Mouse (Mus musculus): ENCODE data around the gene Cavin1.

Cavin1 gene

DNA sequence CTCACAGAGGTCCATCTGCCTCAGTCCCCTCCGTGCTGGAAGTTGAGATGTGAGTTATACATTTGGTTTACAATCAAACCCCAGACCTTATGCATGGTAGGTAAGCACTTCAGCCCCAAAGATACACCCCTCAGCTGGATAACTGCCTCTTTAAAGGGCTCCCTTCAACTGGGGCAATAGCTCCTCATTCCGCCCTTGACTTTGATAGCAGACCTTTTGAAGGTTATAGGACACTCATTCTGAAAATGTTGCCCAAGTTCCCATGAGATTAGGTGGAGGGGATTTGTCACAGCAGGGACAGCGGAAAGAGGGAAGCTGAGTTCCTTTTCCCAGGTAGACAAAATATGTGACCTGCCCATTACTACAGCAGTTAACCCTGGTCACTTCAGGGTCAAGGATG lies 10.5 kb upstream of the Cavin1 start:
- no peak for DNase-seq (ENCODE audit: low read depth, low spot score)

- DNase-seq (ENCODE audit: low read depth, low spot score): no peak
Observed at GRCm38 (mm10) chr11:100980438-100980837, 9.8 kb upstream of the Cavin1 start.

- no peak for DNase-seq (ENCODE audit: low read depth, low spot score)
Observed at GRCm38 (mm10) chr11:100979887-100980286, 9.2 kb upstream of the Cavin1 start.

DNA sequence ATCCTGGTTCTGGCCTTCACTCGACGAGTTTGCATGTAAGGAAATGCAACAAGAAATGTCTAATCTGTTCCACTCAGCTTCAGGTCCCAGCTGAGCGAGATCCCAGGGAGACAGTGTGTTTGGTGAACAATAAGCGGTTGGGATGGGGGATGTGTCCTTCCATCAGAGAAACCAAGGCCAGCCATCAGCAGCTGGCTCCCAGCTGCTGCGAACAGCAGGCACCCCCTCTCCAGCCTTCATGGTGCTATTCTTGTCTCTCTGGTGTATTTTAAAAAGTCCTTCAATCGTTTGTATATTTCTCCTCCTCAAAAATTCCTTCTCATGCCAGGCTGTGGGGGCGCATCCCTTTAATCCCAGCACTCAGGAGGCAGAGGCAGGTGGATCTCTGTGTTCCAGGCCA lies 4.6 kb upstream of the Cavin1 start:
- no peak for DNase-seq (ENCODE audit: low read depth, low spot score)

DNA sequence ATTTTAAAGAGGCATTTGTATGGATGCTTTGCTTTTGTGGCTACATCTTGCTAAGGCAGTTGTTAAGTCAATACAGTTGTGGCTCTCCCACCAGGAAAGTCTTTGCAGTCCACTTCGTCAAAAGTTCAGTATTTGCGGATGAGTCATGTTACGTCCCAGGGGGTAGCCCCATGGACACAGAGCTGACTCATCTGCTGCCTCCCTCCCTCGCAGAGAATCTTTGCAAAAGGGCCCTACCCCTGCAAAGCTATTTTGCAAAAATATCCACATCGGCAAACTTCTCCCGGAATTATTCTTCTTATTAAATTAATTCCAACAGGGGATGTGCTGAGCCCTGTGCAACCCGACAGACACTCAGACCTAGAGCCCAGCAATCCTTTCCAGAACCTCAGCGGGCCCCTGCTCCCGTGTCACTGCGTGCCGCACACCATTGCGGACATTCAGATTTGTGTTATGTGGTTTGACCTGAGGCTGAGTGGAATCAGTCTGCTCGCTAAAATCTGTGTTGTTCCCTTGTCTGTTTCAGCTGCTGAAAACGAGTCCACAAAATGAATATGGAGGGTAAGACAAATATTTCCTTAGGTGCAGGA lies 3.8 kb upstream of the Cavin1 start:
- DNase-seq (ENCODE audit: low read depth, low spot score): no peak

DNA sequence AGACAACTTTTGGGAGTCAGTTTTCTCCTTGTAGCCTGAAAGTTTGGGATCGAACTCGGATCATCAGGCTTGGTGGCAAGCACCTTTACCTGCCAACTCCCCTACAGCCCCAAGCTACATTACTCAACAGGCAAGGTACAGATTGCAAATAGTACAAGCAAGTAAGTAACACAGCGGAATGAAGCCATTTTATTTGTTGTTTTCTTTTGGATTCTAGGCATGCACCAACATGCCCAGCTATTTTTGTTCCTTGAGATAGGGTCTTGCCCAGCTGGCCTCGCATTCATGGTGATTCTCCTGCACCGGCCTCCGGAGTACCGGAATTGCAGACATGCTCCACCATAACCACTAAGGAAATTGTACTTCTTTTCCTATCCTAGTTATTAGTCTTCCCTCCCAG lies 2.6 kb upstream of the Cavin1 start:
- no peak for DNase-seq (ENCODE audit: low read depth, low spot score)

DNA sequence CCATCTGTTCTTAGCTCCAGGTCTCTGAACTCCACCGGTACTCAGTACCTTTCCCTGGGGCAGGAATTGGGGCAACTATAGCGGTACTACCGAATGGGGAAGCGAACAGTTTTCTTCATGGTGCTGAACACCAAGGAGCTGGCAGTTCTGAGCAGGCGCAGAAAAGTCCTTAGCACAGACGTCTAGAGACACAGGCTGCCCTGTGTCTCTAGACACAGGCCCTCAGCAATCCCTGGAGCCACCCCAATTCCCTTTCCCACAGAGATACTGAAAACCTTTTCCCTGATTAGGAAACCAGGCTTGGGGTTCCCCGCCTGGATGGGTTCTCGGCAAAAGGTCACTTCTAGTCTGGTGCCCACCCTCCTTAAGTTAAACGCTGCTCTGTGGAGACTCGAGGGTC lies 768 bp upstream of the Cavin1 start:
- DNase-seq (ENCODE audit: low read depth, low spot score): no peak

DNA sequence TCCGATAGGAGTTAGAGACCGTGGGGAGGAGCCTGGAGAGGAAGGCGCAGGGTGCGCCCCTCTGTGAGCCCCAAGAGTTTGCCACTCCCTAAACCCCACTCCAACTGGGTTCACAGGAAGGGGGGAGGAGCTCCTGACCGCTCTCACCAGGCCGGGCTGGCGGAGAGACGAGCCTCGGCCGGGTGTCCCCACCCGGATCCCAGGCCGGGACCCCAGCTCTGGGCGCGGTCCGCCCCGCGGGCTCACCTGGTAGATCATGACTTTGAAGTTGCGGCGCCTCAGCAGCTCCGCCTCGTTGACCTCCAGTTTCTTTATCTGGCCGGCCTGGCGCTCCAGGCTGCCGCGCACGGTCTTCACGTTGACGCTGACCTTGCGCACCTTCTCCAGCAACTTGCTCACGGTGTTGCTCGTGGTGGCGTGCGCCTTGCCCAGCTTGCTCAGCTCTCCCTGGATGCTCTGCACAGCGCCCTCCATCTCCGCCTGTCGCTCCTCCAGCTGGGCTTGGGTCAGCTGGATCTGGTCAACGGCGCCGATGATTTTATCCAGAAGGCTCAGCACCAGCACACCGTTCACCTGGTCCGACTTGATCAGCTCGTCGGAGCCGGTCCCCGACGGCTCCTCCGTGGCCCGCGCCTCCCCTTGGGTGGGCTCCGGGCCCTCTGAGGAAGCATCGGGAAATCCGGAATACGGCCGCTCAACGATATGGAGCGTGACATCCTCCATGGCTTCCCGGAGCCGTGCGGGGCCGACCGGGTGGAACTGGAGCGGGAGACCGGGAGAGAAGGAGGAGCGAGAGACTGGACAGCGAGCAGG lies 737 bp downstream of the Cavin1 start:
- no peak for DNase-seq (ENCODE audit: low read depth, low spot score)

DNA sequence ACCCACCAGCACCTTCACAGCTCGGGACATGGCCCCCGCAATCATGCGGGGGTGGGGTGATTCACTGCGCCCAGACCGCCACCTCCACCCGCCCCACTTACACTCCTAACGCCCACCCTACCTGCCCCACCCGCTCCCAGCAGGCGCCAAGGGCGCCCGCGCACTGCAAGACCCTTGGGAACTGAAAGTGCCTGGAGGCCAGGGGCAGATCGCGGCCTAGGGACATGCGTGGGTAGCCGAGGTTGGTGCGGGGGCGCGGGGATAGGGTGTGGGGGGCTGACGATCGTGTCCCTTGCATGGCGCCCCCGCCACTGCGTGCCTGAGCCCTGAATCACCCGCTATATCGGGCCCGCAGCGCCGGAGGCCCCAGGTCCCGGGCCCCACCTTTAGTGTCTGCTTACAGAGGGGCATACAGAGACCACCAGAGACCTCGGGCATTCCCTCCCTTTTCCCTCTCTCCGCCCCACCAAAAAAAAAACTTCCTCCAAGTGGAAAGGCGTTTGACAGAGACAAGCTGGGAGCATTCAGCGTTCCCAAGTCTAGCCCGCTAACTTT lies 1.4 kb downstream of the Cavin1 start:
- DNase-seq (ENCODE audit: low read depth, low spot score): no peak

DNA sequence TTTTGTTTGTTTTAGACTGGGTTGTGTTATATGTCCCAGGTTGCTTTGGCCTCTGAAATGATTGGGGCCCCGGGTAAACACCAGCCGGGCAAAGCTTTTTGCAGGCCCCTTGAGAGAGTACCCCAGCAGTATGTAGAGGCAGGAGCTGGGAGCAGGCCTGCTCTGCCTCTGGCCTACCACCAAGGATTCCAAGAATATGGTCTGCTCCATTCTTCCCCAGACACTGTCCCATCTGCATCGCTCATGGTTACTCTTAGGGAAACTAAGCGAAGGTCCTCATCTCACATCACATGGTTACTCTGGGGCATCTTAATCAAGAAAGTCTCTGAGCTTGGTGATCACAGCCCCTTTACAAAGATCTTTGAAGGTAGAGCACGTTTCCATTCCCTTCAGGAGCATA lies 2.2 kb downstream of the Cavin1 start:
- no peak for DNase-seq (ENCODE audit: low read depth, low spot score)

- DNase-seq (ENCODE audit: low read depth, low spot score): no peak
Observed at GRCm38 (mm10) chr11:100967881-100968420, 2.7 kb downstream of the Cavin1 start.

DNA sequence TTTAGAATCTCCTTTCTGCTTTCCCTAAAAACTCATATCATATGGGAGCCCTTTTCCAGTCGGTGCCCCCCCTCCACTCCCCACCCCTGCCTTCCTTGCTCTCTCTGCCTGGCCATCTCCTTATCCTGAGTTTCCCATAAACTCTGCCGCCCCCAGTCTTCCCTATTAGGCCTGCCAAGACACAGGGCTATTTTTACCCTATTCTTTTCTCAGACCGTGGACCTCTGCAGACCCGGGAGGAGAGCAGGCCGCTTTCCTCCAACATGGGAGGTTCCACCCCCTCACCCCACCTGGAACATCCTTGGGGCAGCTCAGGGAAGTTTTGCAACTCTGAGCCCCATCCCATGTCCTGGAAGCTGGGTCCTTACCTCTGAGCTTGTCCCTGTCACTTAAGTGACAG lies 3.3 kb downstream of the Cavin1 start:
- DNase-seq (ENCODE audit: low read depth, low spot score): no peak

DNA sequence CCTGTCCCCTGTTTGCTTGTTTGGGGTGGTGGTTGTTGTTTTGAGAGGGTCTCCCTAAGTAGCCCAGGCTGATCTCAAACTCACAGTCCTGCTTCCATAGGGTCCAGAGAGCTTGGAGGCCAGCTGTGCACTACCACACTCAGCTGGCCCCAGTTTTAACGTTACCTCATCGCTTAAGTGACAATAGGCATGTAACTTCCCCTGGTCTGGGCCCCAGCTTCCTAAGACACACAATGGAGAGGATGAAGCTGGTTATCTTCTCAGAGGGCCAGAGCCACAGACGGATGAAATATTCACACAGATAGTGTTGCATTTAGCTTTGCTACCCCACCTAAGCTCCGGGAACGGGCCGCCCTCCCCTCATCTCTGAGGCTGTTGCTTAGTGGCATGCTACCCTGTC lies 4.9 kb downstream of the Cavin1 start:
- no peak for DNase-seq (ENCODE audit: low read depth, low spot score)

DNA sequence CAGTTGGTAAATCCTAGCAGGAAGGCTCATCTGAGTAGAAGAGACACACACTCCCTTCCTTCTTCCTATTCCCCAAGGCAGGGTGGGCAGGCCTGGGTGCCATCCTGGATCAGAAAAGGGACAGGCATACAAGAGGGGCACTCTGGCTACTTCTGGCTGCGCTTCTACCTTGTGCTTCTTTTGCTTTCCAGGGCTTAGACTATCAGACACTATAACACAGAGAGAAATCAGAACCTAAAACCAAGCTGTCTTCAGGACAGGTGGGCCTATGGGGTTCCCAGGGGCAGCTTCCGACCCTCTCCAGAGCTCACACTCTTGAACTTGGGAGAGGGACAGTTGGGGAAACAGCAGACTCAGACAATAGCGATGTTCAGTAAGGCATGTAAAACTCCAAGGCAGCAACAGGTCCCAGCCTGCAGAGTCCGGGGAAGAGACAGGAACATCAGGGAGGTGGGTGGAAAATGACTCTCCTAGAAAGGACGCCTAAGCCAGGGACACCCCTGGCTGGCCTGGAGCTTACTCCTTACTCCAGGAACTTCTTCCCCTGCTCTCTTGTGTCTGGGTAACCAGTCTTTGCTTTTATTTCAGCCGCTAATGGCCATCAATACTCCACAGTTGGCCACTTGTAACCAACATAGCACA lies 5.7 kb downstream of the Cavin1 start:
- no peak for DNase-seq (ENCODE audit: low read depth, low spot score)

GRCm38 (mm10) chr11:100964180-100964579 lies 6.5 kb downstream of the Cavin1 start:
- DNase-seq (ENCODE audit: low read depth, low spot score): no peak

DNA sequence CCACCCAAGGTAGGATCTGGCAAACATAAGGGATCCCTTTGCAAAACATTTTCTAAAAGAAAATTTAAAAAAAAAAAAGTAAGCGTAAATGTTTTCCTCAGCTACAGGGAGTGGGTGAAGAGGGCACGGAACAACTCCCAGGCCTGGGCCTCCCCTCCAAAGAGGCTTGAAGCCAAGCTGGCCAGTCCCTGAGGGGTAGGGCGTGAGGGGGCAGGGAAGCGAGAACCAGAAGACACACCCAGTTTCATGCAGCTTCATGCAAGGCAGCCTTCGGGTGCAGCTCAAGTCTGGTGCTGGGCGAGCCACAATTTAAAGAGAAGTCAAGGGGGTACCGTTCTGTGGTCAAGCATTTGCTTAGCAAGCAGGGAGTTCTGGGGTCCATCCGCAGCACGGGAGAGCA lies 7.0 kb downstream of the Cavin1 start:
- no peak for DNase-seq (ENCODE audit: low read depth, low spot score)

DNA sequence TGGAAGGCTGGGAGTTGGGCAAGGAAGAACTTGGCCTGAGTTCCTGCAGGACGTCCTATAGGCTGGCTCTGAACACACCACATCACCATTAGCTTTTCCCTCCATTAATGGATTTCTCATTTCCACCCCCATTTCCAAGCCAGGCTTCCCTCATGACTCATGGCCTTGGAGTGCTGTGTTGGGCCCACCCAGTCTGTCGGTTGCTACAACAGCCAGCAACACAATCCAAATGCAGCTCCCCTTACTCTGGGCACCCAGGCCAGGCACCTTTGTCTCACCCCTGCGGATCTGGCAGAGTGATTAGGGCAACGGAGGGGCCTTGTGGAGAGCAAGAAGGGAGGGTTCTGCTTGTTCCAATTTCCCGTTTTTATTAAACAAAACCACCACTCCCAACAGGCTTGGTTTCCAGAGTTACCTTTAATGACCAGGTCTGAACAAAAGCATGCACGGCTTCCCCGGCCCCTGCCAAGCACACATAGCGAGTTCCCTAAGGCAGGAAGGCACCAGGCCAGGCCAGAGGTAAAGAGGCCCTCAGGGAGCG lies 8.2 kb downstream of the Cavin1 start:
- DNase-seq (ENCODE audit: low read depth, low spot score): no peak

GRCm38 (mm10) chr11:100960540-100960939 lies 10.1 kb downstream of the Cavin1 start:
- DNase-seq (ENCODE audit: low read depth, low spot score): no peak

GRCm38 (mm10) chr11:100959826-100960225 lies 10.9 kb downstream of the Cavin1 start:
- DNase-seq (ENCODE audit: low read depth, low spot score): no peak

DNA sequence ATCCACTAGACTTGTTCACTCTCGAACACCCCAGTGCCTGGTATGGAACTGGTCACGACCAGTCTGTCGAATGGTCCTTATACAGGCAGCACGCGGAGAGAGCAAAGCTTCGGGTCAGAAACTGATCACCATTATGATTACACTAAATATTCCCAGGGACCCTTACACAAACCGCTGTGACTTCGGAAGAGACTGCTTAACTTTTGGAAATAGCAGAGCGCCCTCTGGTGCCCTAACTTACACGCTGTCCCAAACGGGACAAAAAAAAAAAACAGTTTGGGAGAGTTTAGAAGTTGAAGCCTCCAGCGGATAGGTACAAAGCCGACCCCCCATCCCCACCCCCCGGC lies 11.2 kb downstream of the Cavin1 start:
- no peak for DNase-seq (ENCODE audit: low read depth, low spot score)

GRCm38 (mm10) chr11:100958613-100959463 lies 11.8 kb downstream of the Cavin1 start:
- DNase-seq (ENCODE audit: low read depth, low spot score): no peak
